Mouse (Mus musculus): Measurements from ENCODE around the gene Unc45b. TPM values are rescaled to one million over a fixed set of nuclear protein-coding genes. Genes with fewer than 3 reads are reported as not detected.
A peak's percentile ranks its signal among the peaks of the same experiment; 100 is the strongest.
"Not testable (repeated sequence)": the region's sequence is repeated elsewhere in the genome, so short reads cannot be mapped to it uniquely, and the experiment has no call there.

Unc45b gene
- polyA plus RNA-seq, 1 experiment from 2014 or later: 0.93 TPM

DNA sequence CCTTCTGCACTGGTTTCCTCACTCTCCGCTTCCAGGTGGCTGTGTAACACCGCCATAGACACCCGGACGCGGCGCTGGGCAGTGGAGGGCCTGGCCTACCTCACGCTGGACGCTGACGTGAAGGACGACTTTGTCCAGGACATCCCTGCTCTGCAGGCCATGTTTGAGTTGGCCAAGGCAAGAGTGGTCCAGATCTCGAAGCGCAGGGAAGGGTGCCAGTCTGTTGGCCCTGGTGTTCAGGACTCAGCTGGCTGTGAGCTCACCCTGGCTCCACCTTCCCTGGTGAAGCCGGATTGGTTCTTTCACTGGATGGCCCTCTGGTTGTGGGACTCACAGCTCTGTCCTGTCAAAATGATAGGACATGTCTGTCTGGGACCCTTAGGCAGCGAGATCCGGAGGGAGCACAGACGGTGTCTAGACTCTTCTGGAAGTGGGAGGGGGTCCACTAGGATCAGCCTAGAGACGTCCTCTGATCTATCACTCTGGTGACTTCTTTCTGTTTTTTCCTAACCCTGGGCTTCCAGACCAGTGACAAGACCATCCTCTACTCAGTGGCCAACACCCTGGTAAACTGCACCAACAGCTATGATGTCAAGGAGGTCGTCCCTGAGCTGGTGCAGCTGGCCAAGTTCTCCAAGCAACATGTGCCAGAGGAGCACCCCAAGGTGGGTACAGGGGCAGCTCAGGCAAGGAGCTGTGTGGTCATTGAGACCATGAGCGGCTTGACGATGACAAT is 18.7 kb downstream of the Unc45b start:
- H3K4me2 ChIP-seq (replicated peaks): no peak overlapping the region
- H3K4me1 ChIP-seq (replicated peaks): peaks cover 9% of the 10 kb centered on the region
- peaks cover 58% of the 10 kb centered on the region for H3K27me3 ChIP-seq
- no peaks in the 10 kb centered on the region for H3K36me3 ChIP-seq
- no peaks in the 10 kb centered on the region for H3K9me3 ChIP-seq
- no peak overlapping the region for H3K9ac ChIP-seq (replicated peaks)
- H3K27ac ChIP-seq: no peak overlapping the region
- 23% methylated on average over 20 of the region's 20 CpGs for WGBS
- no peak overlapping the region for H3K4me3 ChIP-seq (replicated peaks)
- ATAC-seq: no peak

- H3K27me3 ChIP-seq: peaks cover 63% of the 10 kb centered on the region
- no peaks in the 10 kb centered on the region for H3K9me3 ChIP-seq
- ATAC-seq: no peak
- H3K9ac ChIP-seq (replicated peaks): no peak overlapping the region
- H3K27ac ChIP-seq: no peak overlapping the region
- peaks cover 9% of the 10 kb centered on the region for H3K4me1 ChIP-seq (replicated peaks)
- no peak overlapping the region for H3K4me2 ChIP-seq (replicated peaks)
- H3K36me3 ChIP-seq: no peaks in the 10 kb centered on the region
- WGBS: 50% methylated on average over 3 of the region's 3 CpGs
- peak overlapping the region; percentile 53 for H3K4me3 ChIP-seq (replicated peaks)
Measured at GRCm38 (mm10) chr11:82929633-82929950, 19.2 kb downstream of the Unc45b start.

DNA sequence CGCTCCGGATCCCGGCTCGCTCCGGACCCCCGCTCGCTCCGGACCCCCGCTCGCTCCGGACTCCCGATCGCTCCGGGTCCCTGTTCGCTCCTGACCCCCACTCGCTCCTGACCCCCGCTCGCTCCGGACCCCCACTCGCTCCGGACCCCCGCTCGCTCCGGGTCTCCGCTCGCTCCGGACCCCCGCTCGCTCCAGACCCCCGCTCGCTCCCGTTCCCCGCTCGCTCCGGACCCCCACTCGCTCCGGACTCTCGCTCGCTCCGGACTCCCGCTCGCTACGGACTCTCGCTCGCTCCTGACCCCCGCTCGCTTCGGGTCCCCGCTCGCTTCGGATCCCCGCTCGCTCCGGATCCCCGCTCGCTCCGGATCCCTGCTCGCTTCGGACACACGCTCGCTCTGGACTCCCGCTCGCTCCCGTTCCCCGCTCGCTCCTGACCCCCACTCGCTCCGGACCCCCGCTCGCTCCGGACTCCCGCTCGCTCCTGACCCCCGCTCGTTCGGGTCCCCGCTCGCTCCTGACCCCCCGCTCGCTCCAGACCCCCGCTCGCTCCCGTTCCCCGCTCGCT is 20.1 kb downstream of the Unc45b start:
- not testable (repeated sequence) for H3K4me1 ChIP-seq (replicated peaks); H3K27ac ChIP-seq; H3K36me3 ChIP-seq; ATAC-seq; H3K9me3 ChIP-seq
- WGBS: under 1% methylated on average over 80 of the region's 85 CpGs
- H3K27me3 ChIP-seq: peaks cover 66% of the 10 kb centered on the region
- peak overlapping the region; percentile 53 for H3K4me3 ChIP-seq (replicated peaks)
- H3K9ac ChIP-seq (replicated peaks): peak overlapping the region; percentile 46
- H3K4me2 ChIP-seq (replicated peaks): peak overlapping the region; percentile 94

DNA sequence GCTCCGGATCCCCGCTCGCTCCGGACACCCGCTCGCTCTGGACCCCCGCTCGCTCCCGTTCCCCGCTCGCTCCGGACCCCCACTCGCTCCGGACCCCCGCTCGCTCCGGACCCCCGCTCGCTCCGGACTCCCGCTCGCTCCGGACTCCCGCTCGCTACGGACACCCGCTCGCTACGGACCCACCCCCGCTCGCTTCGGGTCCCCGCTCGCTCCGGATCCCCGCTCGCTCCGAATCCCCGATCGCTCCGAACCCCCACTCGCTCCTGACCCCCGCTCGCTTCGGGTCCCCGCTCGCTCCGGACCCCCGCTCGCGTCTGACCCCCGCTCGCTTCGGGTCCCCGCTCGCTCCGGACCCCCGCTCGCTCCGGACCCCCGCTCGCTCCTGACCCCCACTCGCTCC is 20.8 kb downstream of the Unc45b start:
- Histone ChIP-seq H3K27me3 (peaks cover 71% of the 10 kb centered on the region), H3K4me2 (replicated peaks) (peak overlapping the region; percentile 94), H3K4me3 (replicated peaks) (peak overlapping the region; percentile 53), H3K9ac (replicated peaks) (peak overlapping the region; percentile 53; the same call in 1 of the 2 replicates)
- not testable (repeated sequence) for H3K9me3 ChIP-seq; H3K4me1 ChIP-seq (replicated peaks); ATAC-seq; H3K36me3 ChIP-seq; H3K27ac ChIP-seq
- WGBS: under 1% methylated on average over 61 of the region's 63 CpGs

GRCm38 (mm10) chr11:82931671-82932450 is 21.5 kb downstream of the Unc45b start:
- H3K4me2 ChIP-seq (replicated peaks): peak overlapping the region; percentile 94
- peaks cover 73% of the 10 kb centered on the region for H3K27me3 ChIP-seq
- WGBS: 1% methylated on average over 106 of the region's 119 CpGs
- not testable (repeated sequence) for ATAC-seq; H3K4me1 ChIP-seq (replicated peaks); H3K36me3 ChIP-seq; H3K27ac ChIP-seq; H3K9me3 ChIP-seq
- H3K9ac ChIP-seq (replicated peaks): peak overlapping the region; percentile 53
- H3K4me3 ChIP-seq (replicated peaks): peak overlapping the region; percentile 53

DNA sequence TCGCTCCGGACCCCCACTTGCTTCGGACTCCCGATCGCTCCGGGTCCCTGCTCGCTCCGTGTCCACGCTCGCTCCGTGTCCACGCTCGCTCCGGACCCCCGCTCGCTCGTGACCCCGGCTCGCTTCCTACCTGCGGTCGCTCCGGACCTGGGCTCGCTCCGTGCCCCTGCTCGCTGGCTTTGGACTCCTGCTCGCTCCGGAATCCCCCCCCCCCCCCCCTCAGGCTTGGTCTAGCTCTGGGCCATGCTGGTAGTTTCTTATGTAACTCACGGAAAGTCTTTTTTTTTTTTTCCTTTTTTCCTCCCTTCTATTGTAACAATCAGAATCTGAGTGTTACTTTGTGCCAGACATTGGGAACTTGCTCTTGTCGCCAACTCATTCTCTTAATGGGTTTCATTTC is 22.8 kb downstream of the Unc45b start:
- WGBS: 1% methylated on average over 28 of the region's 29 CpGs
- H3K9me3 ChIP-seq: no peaks in the 10 kb centered on the region
- H3K4me2 ChIP-seq (replicated peaks): peak overlapping the region; percentile 94
- H3K27me3 ChIP-seq: peaks cover 65% of the 10 kb centered on the region
- ATAC-seq: no peak
- H3K27ac ChIP-seq: no peak overlapping the region
- H3K9ac ChIP-seq (replicated peaks): peak overlapping the region; percentile 56
- H3K4me3 ChIP-seq (replicated peaks): peak overlapping the region; percentile 53
- H3K36me3 ChIP-seq: no peaks in the 10 kb centered on the region
- peaks cover 9% of the 10 kb centered on the region for H3K4me1 ChIP-seq (replicated peaks)

DNA sequence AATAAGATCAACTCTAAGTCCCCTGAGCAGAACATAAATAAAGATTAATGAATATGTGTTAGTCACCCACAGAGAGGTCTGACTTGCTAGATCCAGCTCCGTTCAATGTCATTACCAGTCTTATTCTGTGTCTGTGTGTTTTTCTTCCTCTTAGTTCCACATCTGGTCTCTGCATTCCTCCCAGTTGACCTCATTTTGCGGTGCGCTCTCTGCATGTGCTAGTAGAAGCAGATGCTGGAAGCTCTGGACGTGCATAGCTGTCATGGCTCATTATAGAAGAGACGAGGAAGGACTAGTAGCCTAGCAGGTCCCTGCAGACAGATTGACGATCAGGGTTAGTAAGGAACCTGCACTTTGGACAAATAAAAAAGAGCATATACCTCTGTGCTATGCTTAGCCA is 33.0 kb downstream of the Unc45b start:
- WGBS: 67% methylated on average over 6 of the region's 6 CpGs
- no peaks in the 10 kb centered on the region for H3K9me3 ChIP-seq

GRCm38 (mm10) chr11:82945636-82946035 is 35.3 kb downstream of the Unc45b start:
- H3K9me3 ChIP-seq: no peaks in the 10 kb centered on the region
- H3K27me3 ChIP-seq: peaks cover 20% of the 10 kb centered on the region
- no peak overlapping the region for H3K4me2 ChIP-seq (replicated peaks)
- no peak for ATAC-seq
- no peak overlapping the region for H3K9ac ChIP-seq (replicated peaks)
- no peak overlapping the region for H3K27ac ChIP-seq
- no peak overlapping the region for H3K4me3 ChIP-seq (replicated peaks)
- H3K4me1 ChIP-seq (replicated peaks): no peaks in the 10 kb centered on the region
- no peaks in the 10 kb centered on the region for H3K36me3 ChIP-seq
- 69% methylated on average over 2 of the region's 2 CpGs for WGBS

More for the DNA sequence above, 33.0 kb downstream of the Unc45b start:
- H3K27me3 ChIP-seq: 0 out of 2 replicates have a peak, but pooled peaks cover 10% of the 10 kb centered on the region
- no peaks in the 10 kb centered on the region for H3K4me1 ChIP-seq (replicated peaks)
- H3K36me3 ChIP-seq: no peaks in the 10 kb centered on the region
- H3K9ac ChIP-seq (replicated peaks): no peak overlapping the region
- H3K4me3 ChIP-seq (replicated peaks): no peak overlapping the region
- no peak overlapping the region for H3K4me2 ChIP-seq (replicated peaks)
- no peak for ATAC-seq
- no peak overlapping the region for H3K27ac ChIP-seq

DNA sequence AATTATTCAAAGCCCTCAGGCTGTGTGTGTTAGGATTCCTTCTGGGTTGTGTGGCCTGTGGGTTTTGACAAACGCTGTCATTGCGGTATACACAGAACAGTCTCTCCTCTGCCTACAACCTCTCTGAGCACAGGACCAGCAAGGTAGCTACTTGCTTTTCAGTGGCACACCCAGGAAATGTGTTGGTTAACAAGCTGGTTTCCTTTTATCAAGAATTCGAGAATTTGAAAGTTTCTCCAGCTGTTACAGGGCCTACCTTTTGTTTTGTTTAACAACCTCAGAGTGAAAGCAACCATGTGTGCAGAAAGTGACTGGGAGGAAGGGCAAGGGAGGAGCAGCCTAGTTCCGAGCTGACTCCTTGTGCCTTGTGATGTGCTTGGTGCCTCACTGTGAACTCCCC is 37.1 kb downstream of the Unc45b start:
- H3K9ac ChIP-seq (replicated peaks): no peak overlapping the region
- no peak overlapping the region for H3K4me3 ChIP-seq (replicated peaks)
- H3K27me3 ChIP-seq: peaks cover 38% of the 10 kb centered on the region
- WGBS: 50% methylated on average over 4 of the region's 4 CpGs
- H3K9me3 ChIP-seq: no peaks in the 10 kb centered on the region
- H3K27ac ChIP-seq: no peak overlapping the region
- H3K36me3 ChIP-seq: no peaks in the 10 kb centered on the region
- ATAC-seq: no peak
- peaks cover 6% of the 10 kb centered on the region; the same call in 1 of the 2 replicates for H3K4me1 ChIP-seq (replicated peaks)
- H3K4me2 ChIP-seq (replicated peaks): no peak overlapping the region

GRCm38 (mm10) chr11:82949036-82949435 is 38.7 kb downstream of the Unc45b start:
- no peaks in the 10 kb centered on the region for H3K9me3 ChIP-seq
- H3K4me3 ChIP-seq (replicated peaks): no peak overlapping the region
- ATAC-seq: no peak
- no peak overlapping the region for H3K9ac ChIP-seq (replicated peaks)
- 88% methylated on average over 9 of the region's 9 CpGs for WGBS
- no peak overlapping the region for H3K4me2 ChIP-seq (replicated peaks)
- H3K4me1 ChIP-seq (replicated peaks): peaks cover 6% of the 10 kb centered on the region; the same call in 1 of the 2 replicates
- peaks cover 53% of the 10 kb centered on the region for H3K27me3 ChIP-seq
- H3K36me3 ChIP-seq: no peaks in the 10 kb centered on the region
- H3K27ac ChIP-seq: no peak overlapping the region

- Histone ChIP-seq H3K9ac (replicated peaks) (no peak within 1 kb of the TSS), H3K27ac (no peak within 1 kb of the TSS), H3K36me3 (no peaks in the 10 kb centered on the region), H3K9me3 (no peaks in the 10 kb centered on the region), H3K4me3 (replicated peaks) (no peak within 1 kb of the TSS), H3K4me1 (replicated peaks) (peaks cover 6% of the 10 kb centered on the region; the same call in 1 of the 2 replicates), H3K4me2 (replicated peaks) (peak within 1 kb of the TSS; percentile 2; the same call in 1 of the 2 replicates), H3K27me3 (peaks cover 59% of the 10 kb centered on the region)
- 12% methylated on average over 10 of the region's 10 CpGs for WGBS
- no peak for ATAC-seq
Measured at GRCm38 (mm10) chr11:82950736-82951481, 40.6 kb downstream of the Unc45b start, which contains the start of gene Slfn5. TSS of gene Slfn5 (plus strand) at chr11:82951349.

Measured in midbrain, embryonic 13.5 days (tissue).